Mouse (Mus musculus) small intestine, adult 2 months (tissue): ENCODE data around the gene Lsamp.

Experiments used
- CTCF ChIP-seq: fragments of 200-500 bp; IDR thresholded peaks from 2 replicates; pipeline ENCODE4 v1.5.1; 2012; ENCODE audit warnings: low read depth, mild to moderate bottlenecking, control low read depth, inconsistent platforms, low read length, moderate library complexity, mixed read lengths; ENCODE audit not compliant: insufficient replicate concordance, insufficient read length; ENCODE audit errors: extremely low read depth
- POLR2A ChIP-seq: fragments of 200-500 bp; IDR thresholded peaks from 2 replicates; pipeline ENCODE4 v1.6.1; 2012; ENCODE audit warnings: low read depth, mild to moderate bottlenecking, control low read depth, inconsistent platforms, low read length, moderate library complexity

- TF ChIP-seq POLR2A (no peak), CTCF (no peak)
Observed at GRCm38 (mm10) chr16:40656347-40656746, 672.2 kb downstream of the Lsamp start.
